Mouse (Mus musculus) E14TG2a.4 (cell line): ENCODE measurements around the gene Cldn3.

Source experiments
- H3K27me3 ChIP-seq: 2 replicates; pipeline ENCODE4 v1.6.1; 2014; ENCODE audit warnings: low read length, control low read depth; ENCODE audit not compliant: insufficient read depth
- H3K36me3 ChIP-seq: 2 replicates; pipeline ENCODE4 v1.6.1; 2014; ENCODE audit warnings: low read length, control low read depth; ENCODE audit not compliant: insufficient read depth
- H3K4me1 ChIP-seq: replicated peaks from 2 replicates; pipeline ENCODE4 v1.6.1; 2014; ENCODE audit warnings: low read depth, low read length, control low read depth
- H3K4me3 ChIP-seq: replicated peaks from 2 replicates; pipeline ENCODE4 v1.5.1; 2014; ENCODE audit warnings: mild to moderate bottlenecking, low read length
- H3K9me3 ChIP-seq: 2 replicates; pipeline ENCODE4 v1.6.1; 2014; ENCODE audit warnings: low read length, control low read depth
- CTCF ChIP-seq: conservative IDR thresholded peaks from 2 replicates; pipeline ENCODE4 v1.5.1; 2014; ENCODE audit warnings: low read length
- NANOG ChIP-seq: IDR thresholded peaks from 2 replicates; pipeline ENCODE4 v1.6.1; 2014; ENCODE audit warnings: borderline replicate concordance, low read length, mixed read lengths
- POU5F1 ChIP-seq: IDR thresholded peaks from 2 replicates; pipeline ENCODE4 v1.6.1; 2014; ENCODE audit warnings: low read length, borderline replicate concordance

Cldn3 gene

DNA sequence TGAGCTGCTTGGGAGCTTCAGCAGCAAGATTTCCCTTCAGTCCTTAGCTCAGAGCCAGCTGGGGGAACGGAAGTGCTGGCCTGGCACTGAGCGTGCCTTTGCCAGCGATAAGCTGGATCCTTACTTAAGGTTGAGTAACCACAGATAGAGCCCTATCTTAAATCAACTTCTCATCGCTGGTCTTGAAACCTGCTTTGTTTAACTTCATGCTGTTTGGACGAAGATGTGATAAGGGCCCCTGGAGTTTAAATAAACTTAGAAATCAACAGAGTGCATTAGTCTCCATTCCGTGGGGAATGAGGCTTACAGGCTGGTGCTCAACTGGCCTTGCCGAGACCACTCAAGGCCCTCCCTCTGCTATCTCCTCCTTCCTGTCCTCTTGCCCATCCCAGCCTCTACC lies 11.7 kb upstream of the Cldn3 start:
- no peak for TF ChIP-seq CTCF
- TF ChIP-seq NANOG: no peak
- TF ChIP-seq POU5F1: no peak
- Histone ChIP-seq H3K36me3 (no peaks in the 10 kb centered on the region), H3K27me3 (no peaks in the 10 kb centered on the region), H3K4me1 (peaks cover 74% of the 10 kb centered on the region), H3K9me3 (no peaks in the 10 kb centered on the region), H3K4me3 (no peak overlapping the region)

DNA sequence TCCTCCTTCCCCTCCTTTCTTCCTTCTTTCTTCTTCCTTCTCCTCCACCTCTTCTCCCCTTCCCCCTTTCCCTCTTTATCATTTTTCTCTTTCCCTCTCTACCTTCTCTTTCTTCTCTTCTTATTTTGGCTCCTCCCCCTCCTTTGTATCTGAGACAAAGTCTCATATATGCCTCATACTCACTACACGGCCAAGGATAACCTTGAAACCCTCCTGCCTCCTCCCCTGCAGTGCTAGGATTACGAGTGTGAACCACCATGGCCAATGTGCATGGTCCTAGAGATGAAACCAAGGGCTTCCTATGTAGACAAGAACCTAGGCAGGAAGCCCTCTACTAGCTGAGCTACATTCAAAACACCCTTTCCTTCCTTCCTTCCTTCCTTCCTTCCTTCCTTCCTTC lies 11.1 kb upstream of the Cldn3 start:
- no peaks in the 10 kb centered on the region for H3K9me3 ChIP-seq
- no peaks in the 10 kb centered on the region for H3K27me3 ChIP-seq
- H3K4me3 ChIP-seq: no peak overlapping the region
- H3K36me3 ChIP-seq: no peaks in the 10 kb centered on the region
- TF ChIP-seq CTCF (no peak), NANOG (no peak)
- peaks cover 67% of the 10 kb centered on the region for H3K4me1 ChIP-seq

DNA sequence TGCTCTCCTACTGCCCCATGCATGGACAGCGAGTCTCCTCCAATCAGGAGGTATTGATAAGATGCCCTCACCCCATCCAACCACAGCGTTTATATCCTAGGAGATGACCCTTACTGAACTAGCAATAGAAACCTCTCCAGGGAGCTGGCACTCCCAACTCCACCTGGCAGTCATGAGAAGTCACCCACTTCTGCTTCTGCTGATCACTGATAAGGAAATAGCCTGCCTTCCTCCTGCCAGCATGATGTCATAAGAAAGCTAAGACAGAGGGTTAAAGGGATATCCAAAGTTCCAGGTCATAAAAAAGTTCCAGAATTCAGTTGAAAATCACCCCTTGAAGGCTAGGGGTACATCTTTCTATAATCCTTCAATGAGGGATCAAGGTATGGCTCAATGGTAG lies 9.8 kb upstream of the Cldn3 start:
- H3K9me3 ChIP-seq: no peaks in the 10 kb centered on the region
- no peak for TF ChIP-seq NANOG
- TF ChIP-seq POU5F1: no peak
- no peak for TF ChIP-seq CTCF

DNA sequence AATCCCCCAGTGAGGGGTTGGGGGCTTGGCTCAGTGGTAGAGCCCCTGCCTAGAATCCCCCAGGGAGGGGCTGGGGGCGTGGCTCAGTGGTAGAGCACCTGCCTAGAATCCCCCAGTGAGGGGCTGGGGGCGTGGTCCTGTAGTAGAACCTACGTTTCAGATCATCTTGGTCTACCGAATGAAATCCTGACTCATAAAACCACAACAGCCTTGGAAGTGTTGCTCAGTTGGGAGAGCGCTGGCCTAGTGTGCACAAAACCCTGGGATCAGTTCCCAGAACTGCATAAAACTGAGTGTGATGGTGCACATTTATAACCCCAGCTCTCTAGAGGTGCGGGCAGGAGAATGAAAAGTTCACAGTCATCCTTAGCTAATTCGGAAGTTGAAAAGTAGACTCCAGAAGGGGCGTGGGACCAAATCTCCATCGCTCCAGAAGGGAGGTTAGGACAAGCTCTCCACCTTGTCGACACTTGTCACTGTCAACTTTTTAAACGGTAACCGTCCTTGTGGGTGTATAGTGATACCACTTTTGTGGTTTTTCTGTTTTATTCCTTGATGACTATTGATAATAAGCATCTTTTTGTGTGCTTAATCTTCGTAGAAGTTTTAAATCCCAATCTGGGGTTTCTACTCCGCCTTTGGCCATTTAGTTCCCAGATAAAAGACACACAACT lies 9.3 kb upstream of the Cldn3 start:
- no peaks in the 10 kb centered on the region for H3K27me3 ChIP-seq
- no peak overlapping the region for H3K4me3 ChIP-seq
- TF ChIP-seq NANOG (no peak), POU5F1 (no peak), CTCF (no peak)
- H3K36me3 ChIP-seq: no peaks in the 10 kb centered on the region
- no peaks in the 10 kb centered on the region for H3K9me3 ChIP-seq
- peaks cover 67% of the 10 kb centered on the region for H3K4me1 ChIP-seq

More for the DNA sequence above, 9.8 kb upstream of the Cldn3 start:
- Histone ChIP-seq H3K27me3 (no peaks in the 10 kb centered on the region), H3K36me3 (no peaks in the 10 kb centered on the region), H3K4me1 (peaks cover 67% of the 10 kb centered on the region), H3K4me3 (no peak overlapping the region)

DNA sequence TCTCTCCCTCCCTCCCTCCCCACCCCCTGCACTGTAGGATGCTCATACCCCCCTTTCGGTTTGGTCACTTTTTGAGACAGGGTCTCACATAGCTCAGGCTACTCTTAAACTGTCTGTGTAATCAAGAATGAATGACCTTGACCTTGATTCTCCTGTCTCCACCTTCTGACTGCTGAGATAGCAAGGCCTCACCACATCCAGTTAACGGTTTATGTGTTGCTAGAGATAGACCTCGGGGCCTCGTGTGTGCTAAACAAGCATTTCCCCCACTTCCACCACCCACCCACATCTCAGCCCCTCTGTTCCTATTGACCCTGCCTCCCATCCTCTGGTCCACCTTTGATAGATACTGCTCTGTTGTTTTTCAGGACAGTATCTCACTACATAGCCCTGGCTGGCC lies 8.2 kb upstream of the Cldn3 start:
- TF ChIP-seq POU5F1 (no peak), NANOG (no peak), CTCF (no peak)
- H3K4me3 ChIP-seq: no peak overlapping the region
- no peaks in the 10 kb centered on the region for H3K36me3 ChIP-seq
- peaks cover 66% of the 10 kb centered on the region for H3K4me1 ChIP-seq
- no peaks in the 10 kb centered on the region for H3K27me3 ChIP-seq
- no peaks in the 10 kb centered on the region for H3K9me3 ChIP-seq

DNA sequence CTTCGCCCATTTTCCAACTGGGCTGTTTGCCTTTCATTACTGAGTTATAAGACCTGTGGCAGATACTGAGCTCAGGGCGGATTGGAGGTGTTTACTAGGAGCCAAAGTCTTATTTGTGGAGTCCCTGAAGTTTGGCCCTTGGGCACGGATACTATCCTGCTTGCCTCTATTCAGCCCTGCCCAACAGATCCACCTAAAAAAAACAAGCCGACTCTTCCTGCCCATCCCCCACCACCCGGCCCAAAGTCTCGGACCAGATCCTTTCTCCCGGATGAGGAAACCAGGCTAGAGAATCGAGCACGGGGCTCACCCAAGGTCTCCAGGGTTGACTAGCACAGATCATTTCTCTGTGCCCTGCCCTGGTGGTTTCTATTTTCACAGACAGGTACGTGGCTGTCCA lies 4.9 kb upstream of the Cldn3 start:
- no peaks in the 10 kb centered on the region for H3K36me3 ChIP-seq
- peak overlapping the region; percentile 62 for H3K4me3 ChIP-seq
- TF ChIP-seq POU5F1 (no peak), CTCF (no peak), NANOG (no peak)
- no peaks in the 10 kb centered on the region for H3K9me3 ChIP-seq
- peaks cover 72% of the 10 kb centered on the region for H3K4me1 ChIP-seq
- peaks cover 2% of the 10 kb centered on the region for H3K27me3 ChIP-seq

DNA sequence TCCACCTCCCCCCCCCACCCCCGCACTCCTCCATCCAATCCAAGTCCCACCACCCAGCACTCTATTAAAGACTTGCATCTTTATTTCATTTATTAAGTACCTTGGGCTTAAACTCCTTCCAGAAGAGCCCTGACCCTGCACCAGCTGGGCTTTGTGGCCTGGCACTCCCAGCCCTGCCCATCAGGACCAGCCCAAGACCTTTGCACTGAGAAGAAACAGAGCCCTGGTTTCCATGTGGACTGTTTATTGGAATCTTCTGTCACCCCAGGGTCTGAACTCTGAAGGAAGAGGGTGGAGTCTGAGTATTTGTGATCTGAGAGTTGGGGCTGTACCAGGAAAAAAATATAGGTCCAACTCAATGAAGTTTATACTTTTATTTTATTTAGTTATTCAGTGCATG lies 2.9 kb upstream of the Cldn3 start:
- H3K9me3 ChIP-seq: no peaks in the 10 kb centered on the region

DNA sequence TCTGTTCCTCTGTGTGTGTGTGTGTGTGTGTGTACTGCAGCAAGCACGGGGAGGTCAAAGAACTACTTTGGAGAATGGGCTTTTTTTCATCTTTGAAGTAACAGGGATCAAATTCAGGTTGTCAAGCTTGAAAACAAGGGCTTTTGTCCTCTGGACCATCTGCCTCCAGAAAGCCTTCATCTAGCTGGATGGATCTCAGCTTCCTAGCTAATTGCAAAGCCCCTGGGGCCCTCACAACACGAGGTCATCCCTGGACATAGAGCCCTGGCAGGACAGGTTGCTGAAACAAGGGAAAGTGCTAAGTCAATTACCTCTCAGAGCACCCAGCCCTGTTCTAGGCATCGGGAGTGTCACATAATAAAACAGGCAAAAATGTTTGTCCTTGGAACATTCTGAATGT lies 2.2 kb upstream of the Cldn3 start:
- Histone ChIP-seq H3K27me3 (peaks cover 26% of the 10 kb centered on the region), H3K9me3 (no peaks in the 10 kb centered on the region), H3K36me3 (no peaks in the 10 kb centered on the region), H3K4me3 (no peak overlapping the region), H3K4me1 (peaks cover 79% of the 10 kb centered on the region)
- no peak for TF ChIP-seq NANOG
- TF ChIP-seq CTCF: no peak
- no peak for TF ChIP-seq POU5F1

More for the DNA sequence above, 2.9 kb upstream of the Cldn3 start:
- TF ChIP-seq POU5F1 (no peak), CTCF (no peak), NANOG (no peak)
- no peaks in the 10 kb centered on the region for H3K36me3 ChIP-seq
- H3K4me1 ChIP-seq: peaks cover 78% of the 10 kb centered on the region
- no peak overlapping the region for H3K4me3 ChIP-seq
- peaks cover 22% of the 10 kb centered on the region for H3K27me3 ChIP-seq

DNA sequence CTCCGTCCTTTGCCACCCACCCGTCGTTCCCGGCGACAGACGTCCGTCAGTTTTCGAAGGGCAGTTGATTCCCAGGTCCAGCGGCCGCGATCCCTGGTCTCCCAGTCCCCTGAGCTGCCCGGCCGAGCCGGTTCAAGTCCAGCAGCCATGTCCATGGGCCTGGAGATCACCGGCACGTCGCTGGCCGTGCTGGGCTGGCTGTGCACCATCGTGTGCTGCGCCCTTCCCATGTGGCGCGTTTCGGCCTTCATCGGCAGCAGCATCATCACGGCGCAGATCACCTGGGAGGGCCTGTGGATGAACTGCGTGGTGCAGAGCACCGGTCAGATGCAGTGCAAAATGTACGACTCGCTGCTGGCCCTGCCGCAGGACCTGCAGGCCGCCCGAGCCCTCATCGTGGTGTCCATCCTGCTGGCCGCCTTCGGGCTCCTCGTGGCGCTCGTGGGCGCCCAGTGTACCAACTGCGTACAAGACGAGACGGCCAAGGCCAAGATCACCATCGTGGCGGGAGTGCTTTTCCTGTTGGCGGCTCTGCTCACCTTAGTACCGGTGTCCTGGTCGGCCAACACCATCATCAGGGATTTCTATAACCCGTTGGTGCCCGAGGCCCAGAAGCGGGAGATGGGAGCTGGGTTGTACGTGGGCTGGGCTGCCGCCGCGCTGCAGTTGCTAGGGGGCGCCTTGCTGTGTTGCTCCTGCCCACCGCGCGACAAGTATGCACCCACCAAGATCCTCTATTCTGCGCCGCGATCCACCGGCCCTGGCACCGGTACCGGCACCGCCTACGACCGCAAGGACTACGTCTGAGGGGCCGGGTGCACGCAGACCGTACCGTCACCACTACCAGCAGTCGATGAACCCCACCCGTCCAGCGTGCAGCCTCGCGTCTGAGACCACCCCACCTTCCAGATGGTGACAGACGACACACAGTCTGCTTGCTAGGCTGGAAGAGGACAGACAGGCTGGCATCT lies 569 bp downstream of the Cldn3 start:
- Histone ChIP-seq H3K36me3 (no peaks in the 10 kb centered on the region), H3K27me3 (peaks cover 45% of the 10 kb centered on the region), H3K9me3 (no peaks in the 10 kb centered on the region), H3K4me1 (peaks cover 82% of the 10 kb centered on the region), H3K4me3 (peak overlapping the region; percentile 82)
- TF ChIP-seq NANOG: no peak
- no peak for TF ChIP-seq CTCF
- no peak for TF ChIP-seq POU5F1
